Mouse (Mus musculus): ENCODE data around the gene 1700057G04Rik.

DNA sequence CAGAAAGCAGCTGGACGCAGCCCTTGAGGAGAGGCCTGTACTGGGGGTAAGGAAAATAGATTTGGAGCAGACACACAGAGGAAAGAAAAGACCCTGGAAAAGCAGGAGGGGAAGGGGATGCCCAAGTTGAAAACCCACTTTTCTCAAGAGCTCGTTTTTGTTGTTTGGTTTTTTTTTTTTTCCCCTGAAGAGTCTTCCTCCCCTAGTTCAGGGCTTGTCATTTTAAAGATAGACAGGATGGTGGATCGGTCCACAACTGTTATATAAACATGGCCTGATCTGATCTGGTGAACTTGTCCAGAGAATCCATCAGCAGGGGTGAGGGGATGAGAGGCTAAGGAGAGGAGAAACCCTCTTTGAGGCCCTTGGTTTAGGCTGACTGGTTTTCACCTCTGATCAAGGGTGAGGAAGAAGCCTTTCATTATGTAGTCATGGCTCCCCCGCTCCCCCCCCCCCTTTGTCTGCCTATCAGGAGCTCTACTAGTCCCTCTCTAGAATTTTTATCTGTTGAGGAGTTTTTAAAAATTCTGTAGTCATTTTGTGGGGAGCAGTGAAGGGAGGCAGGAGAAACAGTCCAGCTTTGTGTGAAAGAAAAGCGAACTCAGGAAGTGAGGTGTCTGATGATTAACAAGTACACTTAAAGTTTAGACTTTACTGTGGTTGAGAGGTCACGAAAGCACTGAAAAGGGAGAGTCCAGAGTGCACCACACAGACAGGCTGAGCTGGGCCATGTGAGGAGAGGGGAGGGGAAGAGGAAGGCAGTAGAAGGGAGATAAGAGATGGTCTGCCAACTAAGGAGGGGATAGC is 35.0 kb upstream of the 1700057G04Rik start:
- TF ChIP-seq CTCF (IDR thresholded peaks at IDR 0.05; ENCODE audit: extremely low read depth, insufficient read length, insufficient replicate concordance, low read depth, low read length): no peak
- no peak for TF ChIP-seq POLR2A (IDR thresholded peaks at IDR 0.05; ENCODE audit: low read depth, low read length)

Measured in small intestine, adult 2 months (tissue).